Mouse (Mus musculus): ENCODE results near the gene Nabp1. TPM values are rescaled to one million over a fixed set of nuclear protein-coding genes. Genes with fewer than 3 reads are reported as not detected.

The Nabp1 gene
- polyA plus RNA-seq (2016; fragmentation: Nextera tagmentation; extraction: Ambion mirVana) = 6.6 and 8.4 TPM in 2 replicates

- H3K4me1 ChIP-seq = 0 out of 2 replicates have a peak, but pooled peaks cover 5% of the 10 kb centered on the region
- H3K36me3 ChIP-seq = no peaks in the 10 kb centered on the region
- ATAC-seq (ENCODE audit: low FRiP score, low read depth) = peak; percentile 100
- peak within 1 kb of the TSS; percentile 60 for H3K27ac ChIP-seq (replicated peaks)
- peak within 1 kb of the TSS; percentile 71 for H3K9ac ChIP-seq (replicated peaks)
- H3K27me3 ChIP-seq = peaks cover 4% of the 10 kb centered on the region; the same call in 1 of the 2 replicates
- H3K9me3 ChIP-seq = no peaks in the 10 kb centered on the region
- under 1% methylated on average over 51 of the region's 51 CpGs for WGBS
- H3K4me3 ChIP-seq = peak within 1 kb of the TSS; percentile 67
- H3K4me2 ChIP-seq (replicated peaks) = peak within 1 kb of the TSS; percentile 92
These were observed at the start of gene Nabp1 for GRCm38 (mm10) chr1:51478262-51479026. TSS of gene Nabp1 (minus strand) at chr1:51478425.

GRCm38 (mm10) chr1:51525563-51526265 is 47.5 kb upstream of the Nabp1 start:
- ATAC-seq (ENCODE audit: low FRiP score, low read depth) = no peak
- WGBS = 61% methylated on average over 1 of the region's 1 CpGs
- Histone ChIP-seq H3K4me1 (no peaks in the 10 kb centered on the region), H3K4me2 (replicated peaks) (no peak overlapping the region), H3K27ac (replicated peaks) (no peak overlapping the region), H3K9ac (replicated peaks) (no peak overlapping the region), H3K9me3 (no peaks in the 10 kb centered on the region), H3K27me3 (no peaks in the 10 kb centered on the region), H3K36me3 (no peaks in the 10 kb centered on the region), H3K4me3 (no peak overlapping the region)

GRCm38 (mm10) chr1:51521651-51522050 is 43.4 kb upstream of the Nabp1 start:
- Histone ChIP-seq H3K9ac (replicated peaks) (no peak overlapping the region), H3K27me3 (no peaks in the 10 kb centered on the region), H3K4me2 (replicated peaks) (no peak overlapping the region), H3K9me3 (no peaks in the 10 kb centered on the region), H3K36me3 (no peaks in the 10 kb centered on the region), H3K27ac (replicated peaks) (no peak overlapping the region), H3K4me3 (no peak overlapping the region), H3K4me1 (no peaks in the 10 kb centered on the region)
- WGBS = 60% methylated on average over 8 of the region's 8 CpGs
- no peak for ATAC-seq (ENCODE audit: low FRiP score, low read depth)

- Histone ChIP-seq H3K4me3 (no peak overlapping the region), H3K27ac (replicated peaks) (no peak overlapping the region), H3K9ac (replicated peaks) (no peak overlapping the region), H3K36me3 (no peaks in the 10 kb centered on the region), H3K4me1 (no peaks in the 10 kb centered on the region), H3K4me2 (replicated peaks) (no peak overlapping the region), H3K27me3 (no peaks in the 10 kb centered on the region), H3K9me3 (no peaks in the 10 kb centered on the region)
- WGBS = 90% methylated on average over 5 of the region's 5 CpGs
- no peak for ATAC-seq (ENCODE audit: low FRiP score, low read depth)
These were observed 42.1 kb upstream of the Nabp1 start for GRCm38 (mm10) chr1:51520246-51520780.

GRCm38 (mm10) chr1:51519112-51519511 is 40.9 kb upstream of the Nabp1 start:
- Histone ChIP-seq H3K4me2 (replicated peaks) (no peak overlapping the region), H3K4me1 (no peaks in the 10 kb centered on the region), H3K9me3 (no peaks in the 10 kb centered on the region), H3K4me3 (no peak overlapping the region), H3K27ac (replicated peaks) (no peak overlapping the region), H3K36me3 (no peaks in the 10 kb centered on the region), H3K27me3 (no peaks in the 10 kb centered on the region), H3K9ac (replicated peaks) (no peak overlapping the region)
- no peak for ATAC-seq (ENCODE audit: low FRiP score, low read depth)
- 85% methylated on average over 3 of the region's 3 CpGs for WGBS

- Histone ChIP-seq H3K9ac (replicated peaks) (no peak overlapping the region), H3K36me3 (no peaks in the 10 kb centered on the region)
These were observed 37.4 kb upstream of the Nabp1 start for GRCm38 (mm10) chr1:51515625-51516024.

GRCm38 (mm10) chr1:51515041-51515440 is 36.8 kb upstream of the Nabp1 start:
- no peak for ATAC-seq (ENCODE audit: low FRiP score, low read depth)
- Histone ChIP-seq H3K36me3 (no peaks in the 10 kb centered on the region), H3K27ac (replicated peaks) (no peak overlapping the region), H3K9ac (replicated peaks) (no peak overlapping the region), H3K4me3 (no peak overlapping the region), H3K4me1 (no peaks in the 10 kb centered on the region), H3K9me3 (no peaks in the 10 kb centered on the region), H3K27me3 (no peaks in the 10 kb centered on the region), H3K4me2 (replicated peaks) (no peak overlapping the region)
- WGBS = 80% methylated on average over 3 of the region's 3 CpGs

More at GRCm38 (mm10) chr1:51515625-51516024, 37.4 kb upstream of the Nabp1 start:
- H3K27me3 ChIP-seq = no peaks in the 10 kb centered on the region
- ATAC-seq (ENCODE audit: low FRiP score, low read depth) = no peak
- H3K27ac ChIP-seq (replicated peaks) = no peak overlapping the region
- no peak overlapping the region for H3K4me3 ChIP-seq
- no peaks in the 10 kb centered on the region for H3K9me3 ChIP-seq
- H3K4me2 ChIP-seq (replicated peaks) = no peak overlapping the region
- H3K4me1 ChIP-seq = no peaks in the 10 kb centered on the region
- WGBS = 59% methylated on average over 2 of the region's 2 CpGs

GRCm38 (mm10) chr1:51514379-51514778 is 36.2 kb upstream of the Nabp1 start:
- Histone ChIP-seq H3K4me2 (replicated peaks) (no peak overlapping the region), H3K9me3 (no peaks in the 10 kb centered on the region), H3K36me3 (no peaks in the 10 kb centered on the region), H3K9ac (replicated peaks) (no peak overlapping the region), H3K4me3 (no peak overlapping the region), H3K27me3 (no peaks in the 10 kb centered on the region), H3K4me1 (no peaks in the 10 kb centered on the region), H3K27ac (replicated peaks) (no peak overlapping the region)
- 86% methylated on average over 2 of the region's 2 CpGs for WGBS
- ATAC-seq (ENCODE audit: low FRiP score, low read depth) = no peak

GRCm38 (mm10) chr1:51513059-51513713 is 35.0 kb upstream of the Nabp1 start:
- no peaks in the 10 kb centered on the region for H3K9me3 ChIP-seq
- no peak overlapping the region for H3K9ac ChIP-seq (replicated peaks)
- H3K4me2 ChIP-seq (replicated peaks) = no peak overlapping the region
- no peak for ATAC-seq (ENCODE audit: low FRiP score, low read depth)
- no peaks in the 10 kb centered on the region for H3K36me3 ChIP-seq
- H3K27me3 ChIP-seq = no peaks in the 10 kb centered on the region
- H3K27ac ChIP-seq (replicated peaks) = no peak overlapping the region
- H3K4me3 ChIP-seq = no peak overlapping the region
- WGBS = 80% methylated on average over 7 of the region's 7 CpGs
- 0 out of 2 replicates have a peak, but pooled peaks cover 2% of the 10 kb centered on the region for H3K4me1 ChIP-seq

GRCm38 (mm10) chr1:51512326-51512725 is 34.1 kb upstream of the Nabp1 start:
- Histone ChIP-seq H3K9ac (replicated peaks) (no peak overlapping the region), H3K27me3 (no peaks in the 10 kb centered on the region), H3K4me2 (replicated peaks) (no peak overlapping the region), H3K36me3 (no peaks in the 10 kb centered on the region), H3K4me1 (0 out of 2 replicates have a peak, but pooled peaks cover 2% of the 10 kb centered on the region), H3K9me3 (no peaks in the 10 kb centered on the region), H3K4me3 (no peak overlapping the region), H3K27ac (replicated peaks) (no peak overlapping the region)
- WGBS = 89% methylated on average over 2 of the region's 2 CpGs
- ATAC-seq (ENCODE audit: low FRiP score, low read depth) = no peak

GRCm38 (mm10) chr1:51509776-51510175 is 31.6 kb upstream of the Nabp1 start:
- H3K9me3 ChIP-seq = no peaks in the 10 kb centered on the region
- H3K36me3 ChIP-seq = no peaks in the 10 kb centered on the region
- no peak overlapping the region for H3K27ac ChIP-seq (replicated peaks)
- 86% methylated on average over 8 of the region's 8 CpGs for WGBS
- no peak overlapping the region for H3K4me3 ChIP-seq
- no peaks in the 10 kb centered on the region for H3K27me3 ChIP-seq
- no peak for ATAC-seq (ENCODE audit: low FRiP score, low read depth)
- H3K4me1 ChIP-seq = 0 out of 2 replicates have a peak, but pooled peaks cover 2% of the 10 kb centered on the region
- H3K9ac ChIP-seq (replicated peaks) = no peak overlapping the region
- no peak overlapping the region for H3K4me2 ChIP-seq (replicated peaks)
